Mouse (Mus musculus): ENCODE data around the gene Polr3e.
A peak's percentile ranks its signal among the peaks of the same experiment; 100 is the strongest.
"Not testable (repeated sequence)": the region's sequence is repeated elsewhere in the genome, so short reads cannot be mapped to it uniquely, and the experiment has no call there.

The Polr3e gene

GRCm38 (mm10) chr7:120911268-120911667 lies 6.3 kb upstream of the Polr3e start:
- DNase-seq (ENCODE audit: low read depth, low spot score) = not testable (repeated sequence)

DNA sequence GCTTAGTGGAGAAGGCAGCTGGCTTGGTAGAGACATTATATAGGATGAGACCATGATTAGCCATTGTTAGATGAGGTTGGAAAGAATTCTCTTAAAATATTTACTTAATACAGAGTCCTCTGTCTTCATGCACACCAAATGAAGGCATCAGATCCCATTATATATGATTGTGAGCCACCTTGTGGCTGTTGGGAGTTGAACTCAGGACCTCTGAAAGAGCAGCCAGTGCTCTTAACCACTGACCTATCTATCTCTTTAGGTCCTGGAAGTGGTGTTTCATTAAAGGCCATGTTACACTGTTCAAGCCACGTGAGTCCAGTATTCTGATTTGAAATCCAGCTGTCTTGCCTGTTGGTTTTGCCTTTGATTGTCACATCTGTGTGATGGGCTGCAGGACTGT lies 4.2 kb upstream of the Polr3e start:
- peak; percentile 47 for DNase-seq (ENCODE audit: low read depth, low spot score)

- peak; percentile 76 for DNase-seq (ENCODE audit: low read depth, low spot score)
Measured at GRCm38 (mm10) chr7:120916262-120916875, 1.2 kb upstream of the Polr3e start.

DNA sequence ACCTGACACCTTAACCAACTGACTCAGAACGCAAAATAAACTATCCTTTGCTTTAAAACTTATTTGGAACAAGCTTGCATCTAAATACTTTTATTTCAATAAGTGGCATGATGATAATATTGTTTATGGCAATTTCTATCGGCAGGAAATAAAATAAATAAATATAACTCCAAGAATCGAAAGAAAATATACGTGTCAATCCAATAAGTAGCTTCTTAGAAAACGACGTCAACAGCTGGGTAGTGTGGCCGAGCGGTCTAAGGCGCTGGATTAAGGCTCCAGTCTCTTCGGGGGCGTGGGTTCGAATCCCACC lies 309 bp upstream of the Polr3e start:
- no peak for DNase-seq (ENCODE audit: low read depth, low spot score)

DNA sequence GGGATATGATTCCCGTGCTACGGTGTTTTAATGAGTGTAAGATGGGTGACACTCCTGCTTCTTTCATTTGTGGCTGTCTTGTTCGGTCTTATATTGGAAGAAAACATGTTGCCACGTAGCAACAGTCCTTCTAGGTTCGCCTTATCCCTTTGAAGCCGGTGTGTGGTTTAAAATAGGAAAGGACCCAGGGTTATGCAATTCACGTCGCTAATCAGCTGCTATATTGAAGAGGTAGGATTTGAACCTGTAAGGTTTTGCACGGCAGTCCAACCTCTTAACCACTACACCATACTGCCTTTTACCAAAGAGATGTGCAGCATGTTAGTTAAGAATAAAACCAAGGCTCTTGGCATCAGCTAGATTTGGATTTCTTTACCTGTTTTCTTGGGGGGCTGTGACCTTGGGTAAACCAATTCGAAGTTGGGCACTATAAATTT lies 1.0 kb downstream of the Polr3e start:
- DNase-seq (ENCODE audit: low read depth, low spot score) = peak; percentile 92

DNA sequence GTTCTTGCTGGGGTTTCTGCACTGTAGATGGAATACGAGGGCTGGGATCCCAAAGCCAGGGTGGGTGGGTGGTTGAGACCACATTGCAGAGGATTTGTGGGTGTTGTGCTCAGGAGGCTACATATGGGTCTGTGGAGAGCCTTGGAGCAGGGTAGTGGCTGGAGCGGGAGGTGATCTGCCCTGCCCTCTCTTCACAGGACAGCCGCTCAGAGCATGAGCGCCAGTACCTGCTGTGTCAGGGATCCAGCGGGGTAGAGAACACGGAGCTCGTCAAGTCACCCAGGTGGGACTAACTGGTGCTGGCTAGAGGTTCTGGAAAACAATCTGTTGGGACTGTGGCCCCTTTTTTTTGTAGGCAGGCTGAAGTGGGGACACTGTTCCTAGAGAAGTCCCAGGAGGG lies 15.6 kb downstream of the Polr3e start:
- DNase-seq (ENCODE audit: low read depth, low spot score) = no peak

- no peak for DNase-seq (ENCODE audit: low read depth, low spot score)
Measured at GRCm38 (mm10) chr7:120933680-120934195, 16.2 kb downstream of the Polr3e start.

DNA sequence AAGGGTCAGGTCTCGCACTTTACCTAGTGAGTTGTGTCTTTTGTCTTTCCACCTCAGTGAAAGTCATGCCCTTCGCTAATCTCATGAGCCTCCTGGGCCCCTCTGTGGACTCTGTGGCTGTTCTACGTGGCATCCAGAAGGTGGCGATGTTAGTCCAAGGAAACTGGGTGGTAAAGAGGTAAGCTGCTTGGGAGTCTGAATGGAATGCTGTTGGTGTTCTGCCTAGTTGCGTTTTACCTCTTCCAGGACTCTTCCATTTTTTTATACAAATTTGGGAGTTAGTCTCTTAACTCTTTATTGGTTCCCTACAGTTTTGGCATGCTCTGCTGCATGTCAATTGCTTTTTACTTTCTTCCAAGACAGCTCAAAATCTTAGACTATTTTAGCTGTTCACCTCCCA lies 17.2 kb downstream of the Polr3e start:
- DNase-seq (ENCODE audit: low read depth, low spot score) = peak; percentile 52

DNA sequence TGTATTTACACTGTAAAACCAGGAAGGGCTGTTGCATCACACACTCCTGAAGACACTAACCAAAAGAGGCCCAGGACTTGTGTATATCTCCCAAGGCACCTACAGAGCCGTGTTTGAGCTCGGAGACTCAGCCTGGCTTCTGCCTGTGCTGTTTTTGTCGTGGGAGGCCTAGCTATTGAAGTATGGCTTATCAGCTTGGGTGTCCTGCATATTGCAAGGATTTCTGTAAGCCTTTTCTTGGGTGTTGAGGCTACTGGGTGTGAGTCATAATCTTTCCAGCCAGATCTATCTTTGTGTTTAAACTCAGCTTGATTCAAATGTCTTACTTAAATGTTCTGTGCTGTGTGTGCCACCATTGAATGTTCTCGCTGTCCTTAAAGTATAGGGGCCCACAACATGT lies 19.0 kb downstream of the Polr3e start:
- DNase-seq (ENCODE audit: low read depth, low spot score) = no peak

DNA sequence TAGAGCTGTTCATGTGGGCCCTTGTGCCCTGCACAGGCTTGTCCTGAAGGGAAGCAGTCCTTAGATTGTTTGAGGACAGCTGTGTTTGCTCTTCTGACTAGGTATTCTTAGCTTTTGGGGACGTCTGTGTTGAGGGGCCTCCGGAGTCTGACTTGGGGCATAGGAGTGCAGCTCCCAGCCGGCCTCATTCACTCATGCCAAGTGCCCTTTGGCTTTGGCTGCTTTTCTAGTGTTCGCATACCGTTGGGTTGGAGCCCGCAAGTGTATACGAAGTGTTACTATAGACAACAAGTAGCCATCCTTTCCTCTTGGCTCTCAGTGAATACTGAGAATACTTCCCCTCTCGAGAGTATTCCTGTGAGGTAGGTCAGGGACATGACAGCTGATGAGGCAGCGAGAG lies 20.7 kb downstream of the Polr3e start:
- no peak for DNase-seq (ENCODE audit: low read depth, low spot score)

GRCm38 (mm10) chr7:120940343-120940742 lies 22.8 kb downstream of the Polr3e start:
- DNase-seq (ENCODE audit: low read depth, low spot score) = no peak

- DNase-seq (ENCODE audit: low read depth, low spot score) = no peak
Measured at GRCm38 (mm10) chr7:120941214-120941613, 23.7 kb downstream of the Polr3e start.

DNA sequence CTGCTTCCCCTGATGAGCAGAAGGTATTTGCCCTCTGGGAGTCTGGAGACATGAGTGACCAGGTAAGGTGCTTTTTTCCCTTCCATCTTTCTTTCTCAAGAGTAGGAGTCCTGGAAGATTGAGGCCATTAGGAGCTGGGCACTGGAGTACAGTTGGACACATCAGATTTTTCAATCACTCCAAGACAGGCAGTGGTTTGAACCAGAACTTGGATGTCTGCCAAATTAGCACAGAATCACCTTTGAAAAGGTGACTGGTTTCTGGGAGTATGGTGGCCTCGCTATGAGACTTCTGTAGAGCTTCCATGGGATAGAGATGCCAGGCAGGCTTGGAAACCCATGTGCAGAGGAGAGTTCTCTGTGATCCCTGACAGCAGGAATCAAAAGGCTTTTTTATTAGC lies 25.0 kb downstream of the Polr3e start:
- no peak for DNase-seq (ENCODE audit: low read depth, low spot score)

GRCm38 (mm10) chr7:120943936-120944509 lies 26.5 kb downstream of the Polr3e start:
- no peak for DNase-seq (ENCODE audit: low read depth, low spot score)

- not testable (repeated sequence) for DNase-seq (ENCODE audit: low read depth, low spot score)
Measured at GRCm38 (mm10) chr7:120953591-120953990, 36.0 kb downstream of the Polr3e start.

- no peak for DNase-seq (ENCODE audit: low read depth, low spot score)
Measured at GRCm38 (mm10) chr7:120960116-120960515, 42.6 kb downstream of the Polr3e start.

DNA sequence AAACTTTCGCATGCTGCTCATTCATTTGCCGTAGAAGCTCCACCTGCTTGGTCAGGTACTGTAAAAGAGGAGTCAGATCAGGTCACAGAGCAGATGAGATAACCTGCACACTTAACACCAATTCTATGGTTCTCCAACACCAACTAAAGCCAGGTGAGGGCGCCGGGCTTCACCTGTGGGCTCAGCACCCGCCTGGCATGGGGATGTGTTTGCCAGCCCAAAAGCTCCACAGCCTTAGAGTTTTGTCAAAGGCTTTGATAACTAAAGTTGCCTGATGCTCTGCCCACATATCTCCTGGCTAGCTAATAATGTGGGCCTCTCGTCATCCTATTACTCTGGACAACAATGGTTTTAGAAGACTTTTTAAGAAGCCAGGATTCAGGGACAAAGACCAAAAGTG lies 43.1 kb downstream of the Polr3e start:
- DNase-seq (ENCODE audit: low read depth, low spot score) = peak; percentile 30

DNA sequence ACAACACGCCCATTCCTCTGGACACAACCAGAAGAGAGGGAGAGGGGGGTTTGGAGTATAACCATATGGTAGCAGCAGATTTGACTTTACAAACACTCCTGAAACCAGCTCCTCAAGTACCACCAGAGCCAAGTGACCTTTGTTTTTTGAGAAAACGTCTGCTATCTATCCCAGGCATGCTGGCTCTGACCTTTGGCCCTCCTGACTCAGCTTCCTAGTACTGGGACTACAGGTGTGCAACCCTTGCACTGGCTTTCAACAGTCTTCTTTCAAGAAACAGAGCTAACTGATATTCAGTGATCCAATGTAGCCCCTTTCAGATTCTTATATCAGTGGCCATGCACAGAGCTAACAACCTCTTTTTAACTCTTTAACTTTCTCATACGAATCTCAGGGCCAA lies 44.3 kb downstream of the Polr3e start:
- DNase-seq (ENCODE audit: low read depth, low spot score) = no peak

DNA sequence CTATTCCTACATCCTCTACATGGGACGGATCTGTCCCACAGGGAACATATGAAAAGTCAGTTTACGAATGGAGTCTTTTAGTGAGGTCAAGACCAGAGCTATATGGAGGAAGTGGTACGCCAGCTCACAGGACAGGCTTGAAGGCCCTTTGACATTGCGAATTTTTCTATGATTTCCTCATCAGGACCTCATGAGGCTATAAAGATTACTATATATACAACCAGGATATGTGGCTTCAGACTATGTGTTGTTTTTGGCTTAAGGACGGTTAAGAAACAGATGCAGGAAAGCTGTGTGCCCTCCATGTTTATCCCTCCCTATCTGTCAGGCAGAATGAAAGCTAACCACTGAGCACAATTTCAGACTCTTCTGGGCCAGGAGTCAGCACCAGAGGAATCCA lies 45.6 kb downstream of the Polr3e start:
- no peak for DNase-seq (ENCODE audit: low read depth, low spot score)

GRCm38 (mm10) chr7:120969221-120969620 lies 51.7 kb downstream of the Polr3e start:
- DNase-seq (ENCODE audit: low read depth, low spot score) = no peak

DNA sequence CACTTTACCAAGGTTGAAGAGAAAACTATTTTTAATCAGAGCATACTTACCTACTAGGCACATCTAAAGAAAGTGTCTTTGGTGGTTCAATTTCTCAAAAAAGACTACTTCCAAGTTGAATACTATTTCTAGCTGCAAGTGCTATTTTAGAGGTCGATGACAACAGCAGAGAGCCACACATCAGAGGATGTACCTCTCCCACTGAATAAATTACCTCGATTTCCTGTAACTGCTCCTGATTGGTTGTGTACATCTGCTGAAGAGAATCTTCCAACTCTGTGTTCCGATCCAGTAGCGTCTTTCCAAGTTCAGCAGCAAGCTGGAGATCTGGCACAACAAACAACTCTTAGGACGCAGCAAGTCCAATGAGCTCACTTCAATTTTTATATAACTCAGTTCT lies 52.6 kb downstream of the Polr3e start:
- DNase-seq (ENCODE audit: low read depth, low spot score) = no peak

GRCm38 (mm10) chr7:120972471-120972870 lies 54.9 kb downstream of the Polr3e start:
- DNase-seq (ENCODE audit: low read depth, low spot score) = not testable (repeated sequence)

GRCm38 (mm10) chr7:120974001-120974400 lies 56.5 kb downstream of the Polr3e start:
- no peak for DNase-seq (ENCODE audit: low read depth, low spot score)

DNA sequence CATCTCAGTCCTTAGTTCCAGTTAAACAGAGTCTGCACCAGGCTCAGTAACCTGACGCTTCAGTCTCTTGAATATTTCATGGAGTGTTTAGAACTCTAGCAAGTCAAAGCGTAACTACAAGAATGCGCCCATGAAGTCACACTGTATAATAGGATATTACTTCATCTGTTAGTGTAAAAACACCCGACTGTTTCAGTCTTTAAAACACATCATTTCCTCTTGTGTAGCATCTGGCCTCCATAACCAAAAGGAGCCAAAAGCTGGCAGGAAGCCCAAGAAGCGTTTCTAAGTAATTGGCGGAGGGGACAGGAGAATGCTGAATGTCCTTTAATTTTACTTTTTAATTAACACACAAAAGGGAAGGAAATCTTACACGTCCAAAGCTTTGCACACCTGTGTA lies 59.5 kb downstream of the Polr3e start:
- DNase-seq (ENCODE audit: low read depth, low spot score) = no peak

Data from A20 (cell line).